Mouse (Mus musculus) adrenal gland, postnatal 10 days (tissue): ENCODE results near the gene Gpr152. TPM values are rescaled to one million over a fixed set of nuclear protein-coding genes. Genes with fewer than 3 reads are reported as not detected.

ENCODE experiments used
- DNase-seq: peaks from one replicate; pipeline ENCODE4 v3.0.0; 2021; ENCODE audit warnings: mixed read lengths
- total RNA-seq, 2 experiments: library from RNA; stranded (reverse); gene quantifications; 2 replicates each; pipeline ENCODE4 v1.2.3; 2021

Gene Gpr152
- total RNA-seq, 2 experiments from 2014 or later = not detected

DNA sequence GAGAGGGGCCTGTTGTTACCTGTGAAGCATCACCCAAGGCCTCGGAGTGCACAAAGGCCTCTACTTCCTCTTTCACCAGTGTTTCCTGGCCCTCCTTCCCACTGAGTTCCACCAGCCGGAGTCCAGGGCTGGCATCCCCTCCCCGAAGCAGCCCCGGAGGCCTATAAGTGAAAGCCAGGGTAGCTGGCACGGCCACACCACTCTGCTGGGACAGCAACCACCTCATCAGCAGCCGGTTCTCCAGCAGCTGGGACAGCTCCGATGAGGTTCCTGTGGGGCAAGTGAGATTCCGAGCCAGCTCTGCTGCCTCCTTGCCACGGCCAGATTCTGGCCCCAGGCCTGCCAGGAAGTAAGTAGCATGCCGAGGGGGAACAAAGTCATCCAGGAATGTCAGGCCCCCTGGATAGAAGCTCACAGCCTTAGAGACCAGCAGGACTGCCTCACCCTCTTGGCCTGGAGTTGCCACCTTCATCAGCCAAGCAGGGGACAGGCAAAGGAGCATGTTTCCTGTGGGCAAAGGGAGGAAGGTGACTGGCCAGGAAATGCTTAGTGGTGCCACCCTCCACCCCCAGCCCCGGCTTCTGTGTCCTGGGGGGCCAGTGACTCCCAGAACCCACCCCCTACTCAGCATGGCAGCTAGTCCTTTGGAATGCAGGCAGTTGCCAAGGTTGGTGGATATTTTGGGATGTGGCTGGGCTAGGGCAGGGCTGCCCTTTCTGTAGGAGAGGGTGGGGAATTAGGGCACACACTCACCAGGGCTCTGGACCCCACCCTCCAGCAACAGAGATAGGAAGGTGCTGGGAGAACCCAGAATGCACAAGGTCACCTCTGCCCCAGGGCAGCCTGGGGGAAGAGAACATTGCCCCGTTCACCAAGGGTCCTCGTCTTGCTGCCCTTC is 32.1 kb downstream of the Gpr152 start:
- DNase-seq = no peak

DNA sequence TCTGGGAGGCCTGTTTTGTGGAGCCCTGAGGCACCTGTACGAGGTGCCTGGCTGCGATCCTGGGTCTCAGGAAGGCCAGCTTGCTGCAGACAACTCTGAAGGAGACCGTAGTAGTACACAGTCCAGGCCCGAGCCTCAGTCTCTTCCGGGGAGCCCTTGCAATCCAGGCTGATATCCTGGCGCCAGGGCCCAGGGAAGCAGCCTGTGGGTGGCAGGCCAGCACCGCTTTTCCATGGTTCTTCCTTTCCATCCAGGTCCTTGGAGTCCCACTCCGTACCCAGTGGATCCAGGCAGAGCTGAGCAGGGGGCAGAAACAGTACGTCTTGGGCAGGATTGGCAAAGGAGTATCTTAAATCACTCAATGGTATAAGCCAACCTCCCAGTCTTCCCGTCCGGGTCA is 33.3 kb downstream of the Gpr152 start:
- DNase-seq = no peak

DNA sequence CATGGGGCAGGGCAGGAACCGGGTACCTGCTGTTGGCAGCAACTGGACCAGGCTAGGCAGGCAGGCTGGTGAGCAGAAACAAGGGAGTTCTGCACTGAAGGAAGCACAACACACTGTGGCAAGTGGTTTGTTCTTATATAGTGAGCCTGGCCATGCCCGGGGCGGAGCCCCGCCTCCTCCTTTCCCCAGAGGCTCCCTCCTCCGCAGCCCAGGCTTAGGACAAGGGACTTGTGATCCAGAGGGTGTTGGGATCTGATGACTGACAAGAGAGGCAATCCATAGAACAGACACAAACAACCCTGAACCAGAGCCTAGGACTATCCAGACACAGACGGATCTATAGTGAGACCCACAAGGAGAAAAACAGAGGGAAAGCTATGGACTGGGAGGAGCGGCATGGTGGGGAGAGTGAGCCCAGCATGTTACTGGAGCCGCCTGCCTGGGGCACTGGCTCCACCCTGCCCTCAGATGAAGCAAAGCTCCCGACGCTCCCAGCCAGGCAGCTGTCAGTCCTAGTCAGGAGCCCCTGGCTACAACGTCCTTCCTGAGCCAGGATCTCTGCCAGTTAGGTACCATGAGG is 35.9 kb downstream of the Gpr152 start, which contains the start of gene Carns1:
TSS of gene Carns1 (minus strand) at position 112 of the 580 bp plus-strand sequence.
- peak; percentile 65 for DNase-seq

DNA sequence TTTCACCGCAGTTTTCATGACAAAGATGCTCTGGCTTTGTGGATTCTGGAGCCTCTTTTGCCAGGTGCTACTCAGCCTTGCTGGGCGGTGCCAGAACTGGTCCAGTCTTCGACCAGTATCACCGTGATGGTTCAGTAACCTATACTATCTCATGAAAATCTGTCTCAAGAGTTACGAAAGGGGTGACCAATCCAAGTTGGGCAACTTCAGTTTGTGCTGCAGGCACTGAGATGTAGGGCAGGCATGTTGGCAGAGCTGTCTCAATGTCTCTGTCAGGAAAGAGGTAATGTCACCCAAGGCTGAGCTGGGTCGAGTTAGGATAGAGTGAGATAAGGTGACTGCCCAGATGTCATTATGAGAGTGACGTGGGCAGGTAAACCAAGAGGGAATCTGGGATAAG is 40.8 kb downstream of the Gpr152 start:
- no peak for DNase-seq

DNA sequence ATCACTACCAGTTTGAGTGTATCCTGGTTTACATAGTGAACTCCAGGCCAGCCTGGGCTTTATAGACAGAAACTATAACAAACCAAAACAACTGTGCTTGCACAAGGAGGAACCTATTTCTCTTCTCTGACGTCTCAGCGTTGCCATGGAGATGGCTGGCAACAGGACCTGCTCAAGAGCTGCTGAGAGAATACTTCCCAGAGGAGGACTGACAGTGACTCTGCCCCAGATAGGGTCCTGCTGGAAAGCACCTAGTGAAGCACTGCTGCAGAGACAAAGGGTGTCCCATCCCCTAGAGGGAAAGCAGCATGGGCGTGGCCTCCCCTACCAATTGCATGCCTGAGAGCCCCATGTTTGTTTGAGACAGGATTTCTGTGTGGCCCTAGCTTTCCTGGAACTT is 42.3 kb downstream of the Gpr152 start:
- peak; percentile 85 for DNase-seq

DNA sequence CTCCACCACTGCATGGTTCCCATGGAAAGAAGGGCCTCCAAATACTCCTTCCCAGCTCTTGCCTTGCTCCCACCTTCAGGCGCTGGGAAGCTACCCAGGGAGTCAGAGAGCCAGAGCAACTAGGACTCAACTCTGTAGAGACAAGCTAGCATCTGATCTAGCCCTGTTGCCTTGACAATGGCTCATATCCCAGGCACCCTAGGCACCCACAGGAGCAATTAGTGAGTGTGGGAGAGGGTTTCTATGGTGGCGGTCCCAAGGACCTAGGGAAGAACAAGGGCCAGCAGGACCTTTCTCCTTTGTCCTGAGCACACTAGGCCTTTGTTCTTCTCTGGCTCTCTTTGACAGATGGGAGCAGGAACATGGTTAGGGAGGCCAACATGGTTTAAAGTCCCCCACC is 44.1 kb downstream of the Gpr152 start:
- no peak for DNase-seq

DNA sequence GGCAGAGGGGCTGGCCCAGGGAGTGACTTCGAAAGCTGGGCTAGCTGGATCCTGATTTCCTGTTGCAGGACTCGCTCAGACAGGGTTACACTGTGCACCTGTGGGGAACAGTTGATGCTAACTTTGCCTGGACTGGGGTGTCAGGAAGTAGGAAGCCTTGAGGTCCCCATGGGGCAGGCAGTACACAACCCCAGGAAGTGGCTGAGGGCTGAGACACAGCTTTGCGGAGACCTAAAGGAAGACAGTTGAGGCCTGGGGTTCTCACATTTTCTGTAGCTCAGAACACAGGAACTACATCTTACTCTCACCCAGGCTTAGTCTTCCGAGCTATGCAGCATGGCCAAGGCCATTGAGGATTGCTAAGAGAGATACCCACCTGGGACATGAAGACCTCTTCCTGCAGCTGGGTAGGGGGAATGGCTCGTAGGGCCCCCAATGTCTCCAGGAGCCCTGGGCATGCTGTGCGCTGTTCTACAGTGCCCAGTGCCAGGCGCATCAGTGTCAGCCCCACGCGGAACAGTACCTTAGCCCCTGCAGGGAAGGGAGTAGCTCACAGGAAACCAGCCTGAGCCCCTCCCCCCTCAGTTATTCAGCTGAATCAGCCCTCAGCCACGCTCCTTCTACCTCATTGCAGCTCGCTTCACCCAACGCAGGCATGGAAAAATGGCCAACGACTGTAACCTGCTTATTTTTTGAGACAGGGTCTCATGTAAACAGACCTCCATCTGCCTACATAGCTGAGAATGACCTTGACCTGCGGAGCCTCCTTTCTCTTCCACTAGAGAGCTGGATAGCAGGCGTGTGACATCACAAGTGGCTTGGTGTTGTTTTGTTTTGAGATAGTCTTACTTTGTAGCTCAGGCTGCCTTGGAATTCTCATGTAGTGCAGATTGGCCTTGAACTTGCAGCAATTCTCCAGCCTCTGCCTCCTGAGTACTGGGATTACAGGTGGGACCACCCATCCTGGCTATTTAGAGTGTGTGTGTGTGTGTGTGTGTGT is 45.7 kb downstream of the Gpr152 start:
- no peak for DNase-seq

DNA sequence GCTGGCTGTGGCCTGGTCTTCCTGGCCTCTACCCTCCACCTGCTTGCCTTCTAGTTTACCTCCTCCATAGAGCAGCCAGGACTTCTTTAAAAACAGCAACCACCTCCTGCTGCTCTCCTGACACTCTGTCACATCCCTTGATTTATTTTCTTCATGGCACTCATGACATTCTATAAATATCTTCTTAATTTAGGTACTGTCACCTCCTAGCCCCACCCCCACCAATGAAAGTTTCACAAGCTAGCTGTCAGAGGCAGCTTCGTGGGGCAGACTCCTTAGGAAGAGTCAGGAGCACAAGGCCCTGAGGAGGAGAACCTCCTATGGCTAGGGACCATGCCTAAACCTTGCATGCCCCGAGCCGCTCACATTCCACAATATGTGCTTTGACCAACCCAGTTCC is 47.7 kb downstream of the Gpr152 start:
- no peak for DNase-seq

DNA sequence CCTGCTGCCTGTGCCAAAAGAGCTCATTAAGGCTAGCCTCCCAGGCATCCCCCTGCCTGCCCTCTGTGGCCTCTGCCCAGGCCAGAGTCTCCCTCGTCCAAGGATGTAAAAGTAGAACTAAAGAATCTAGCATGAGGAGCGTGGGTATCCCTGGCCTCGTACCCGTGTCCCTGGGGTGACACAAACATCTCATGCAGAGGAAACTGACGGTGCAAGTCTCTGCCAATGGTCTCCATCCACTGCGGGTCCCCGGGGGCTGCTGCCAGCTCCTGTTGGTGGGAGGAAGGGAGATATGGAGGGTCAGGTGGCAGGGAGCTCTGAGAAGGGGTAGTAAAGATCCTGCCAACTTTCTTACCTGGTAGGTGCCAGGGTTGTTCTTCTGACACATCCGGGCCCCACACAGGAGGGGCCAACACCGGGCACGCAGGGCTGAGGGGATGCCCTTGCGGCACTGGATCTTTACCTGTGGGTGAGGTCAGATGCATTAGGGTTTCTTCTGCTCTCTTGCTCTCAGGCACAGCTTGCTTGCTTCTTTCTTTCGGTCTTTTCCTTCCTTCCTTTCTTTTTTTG is 49.5 kb downstream of the Gpr152 start:
- DNase-seq = no peak

DNA sequence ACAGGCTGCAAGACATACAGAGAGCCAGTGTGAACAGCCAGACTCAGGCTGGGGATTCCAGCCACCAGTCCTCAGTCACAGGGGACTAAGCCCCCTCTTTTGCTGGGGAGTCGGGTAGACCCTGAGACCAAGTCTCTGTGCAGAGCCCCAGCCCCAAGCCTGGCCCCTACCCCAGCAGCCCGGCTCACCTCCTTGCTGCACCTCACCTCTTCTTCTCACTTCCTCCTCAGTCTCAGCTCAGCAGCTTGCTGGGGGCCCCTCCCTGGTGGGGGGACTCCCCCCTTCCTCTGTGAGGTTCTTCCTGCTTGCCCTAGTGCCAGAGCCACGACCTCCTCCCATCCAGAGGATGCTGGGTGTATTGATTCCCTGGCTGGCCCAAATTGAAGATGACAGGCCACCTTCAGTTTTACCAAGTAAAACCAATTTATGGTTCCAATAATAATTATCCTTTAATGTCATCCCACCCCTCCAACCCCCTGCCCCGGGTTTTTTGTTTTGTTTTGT is 51.3 kb downstream of the Gpr152 start, which contains the start of gene Tbc1d10c:
TSS of gene Tbc1d10c (minus strand) at position 454 of the 504 bp plus-strand sequence.
- DNase-seq = no peak

DNA sequence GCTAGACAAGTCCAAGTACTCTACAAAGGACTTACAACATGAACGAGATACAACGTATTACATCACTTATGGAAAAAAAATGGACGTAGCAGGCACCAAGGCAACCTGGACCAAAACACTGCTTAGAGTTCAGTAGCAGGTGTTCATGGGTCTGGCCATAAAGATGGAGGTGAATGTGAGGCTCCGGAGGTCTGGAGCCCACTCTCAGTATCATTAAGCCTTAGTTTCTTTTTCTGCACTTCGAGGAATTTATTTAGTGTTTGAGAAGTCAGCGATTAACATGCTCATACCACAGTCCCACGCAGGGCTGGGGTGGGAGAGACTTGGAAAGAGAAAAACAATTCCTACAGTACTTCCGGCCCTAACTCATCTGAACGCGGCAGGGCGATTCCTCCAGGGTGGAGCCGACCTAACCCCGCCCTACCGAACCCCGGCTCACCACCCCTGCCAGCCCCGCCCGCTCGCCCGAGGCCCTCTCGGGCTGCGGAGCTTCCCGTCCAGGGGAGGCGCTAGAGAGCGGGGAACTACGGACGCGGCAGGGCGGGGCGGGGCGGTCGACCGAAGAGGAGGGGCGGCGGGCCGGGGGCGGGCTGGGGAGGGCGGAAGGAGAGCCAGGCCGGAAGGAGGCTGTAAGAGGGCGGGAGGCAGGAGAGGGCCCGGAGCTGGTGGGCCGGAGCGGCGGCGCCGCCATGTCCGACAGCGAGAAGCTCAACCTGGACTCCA is 52.1 kb downstream of the Gpr152 start, which contains the start of gene Ppp1ca:
TSS of gene Ppp1ca (plus strand) at position 538 of the 723 bp plus-strand sequence.
- DNase-seq = peak; percentile 99

DNA sequence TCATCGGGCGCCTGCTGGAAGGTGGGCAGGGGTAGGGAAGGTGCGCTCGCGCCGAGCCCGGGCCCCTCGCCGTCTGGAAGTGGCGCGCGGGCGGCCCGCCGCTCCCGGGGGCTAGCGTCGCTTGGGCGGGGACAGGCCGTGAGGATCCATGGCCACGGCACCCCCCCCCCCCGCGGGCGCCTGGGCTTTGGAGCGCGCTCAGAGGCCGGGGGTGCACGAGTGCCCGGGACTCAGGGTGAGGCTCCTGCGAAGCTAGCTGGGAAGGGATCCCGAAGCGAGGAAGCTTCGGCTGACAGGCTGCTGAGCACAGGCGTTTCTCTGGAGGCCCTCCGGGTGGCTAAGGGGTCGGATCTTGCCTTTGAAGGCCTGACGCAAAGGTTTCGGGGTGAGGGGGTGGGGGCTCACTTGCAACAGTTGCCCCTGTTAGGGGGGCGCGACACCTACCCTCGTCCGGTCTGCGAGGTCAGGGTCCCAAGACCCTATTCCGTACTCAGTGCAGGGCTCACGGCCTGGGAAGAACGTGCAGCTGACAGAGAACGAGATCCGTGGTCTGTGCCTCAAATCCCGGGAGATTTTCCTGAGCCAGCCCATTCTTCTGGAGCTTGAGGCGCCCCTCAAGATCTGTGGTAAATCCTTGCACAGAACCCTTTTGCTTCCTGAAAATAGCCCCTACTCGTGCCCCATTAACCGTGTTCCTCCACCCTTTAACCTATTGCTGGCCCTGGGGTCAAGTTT is 52.8 kb downstream of the Gpr152 start:
- DNase-seq = no peak

DNA sequence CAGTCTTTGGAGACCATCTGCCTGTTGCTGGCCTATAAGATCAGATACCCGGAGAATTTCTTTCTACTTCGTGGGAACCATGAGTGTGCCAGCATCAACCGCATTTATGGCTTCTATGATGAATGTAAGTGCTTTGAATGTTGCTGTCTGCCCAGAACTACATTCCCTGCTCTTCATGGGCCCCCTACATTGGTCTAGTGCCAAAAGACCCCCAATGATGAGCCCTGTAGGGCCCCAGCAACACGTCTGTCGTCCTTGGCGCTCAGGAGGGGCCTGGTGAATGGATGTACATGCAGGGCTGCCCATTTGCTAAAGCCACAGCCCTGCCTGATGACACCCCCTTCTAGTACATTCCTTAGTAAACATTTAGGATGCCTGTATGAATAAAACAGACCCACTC is 53.5 kb downstream of the Gpr152 start:
- no peak for DNase-seq

DNA sequence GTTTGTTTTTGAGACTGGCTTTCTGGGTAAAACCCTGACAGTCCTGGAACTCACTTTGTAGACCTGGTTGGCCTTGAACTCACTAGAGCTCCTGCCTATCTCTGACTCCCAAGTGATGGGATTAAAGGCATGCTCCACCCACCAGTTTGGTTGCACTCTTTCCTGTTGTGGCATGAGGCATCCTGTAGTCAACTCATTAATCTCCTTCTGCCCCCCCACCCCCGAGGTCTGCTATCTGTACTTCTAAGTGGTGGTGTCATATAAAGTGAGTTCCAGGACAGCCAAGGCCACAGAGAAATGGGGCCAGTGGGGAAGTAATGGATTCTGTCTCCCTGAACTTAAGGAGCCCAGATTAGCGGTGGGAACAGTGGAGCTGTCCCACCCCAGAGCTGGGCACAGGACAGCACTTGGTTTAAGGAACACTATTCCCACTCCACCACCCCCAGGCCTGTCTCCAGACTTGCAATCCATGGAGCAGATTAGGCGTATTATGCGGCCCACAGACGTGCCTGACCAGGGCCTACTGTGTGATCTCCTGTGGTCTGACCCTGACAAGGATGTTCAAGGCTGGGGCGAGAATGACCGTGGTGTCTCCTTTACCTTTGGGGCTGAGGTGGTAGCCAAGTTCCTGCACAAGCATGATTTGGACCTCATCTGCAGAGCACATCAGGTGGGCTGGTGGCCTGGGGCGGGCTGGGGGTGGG is 54.6 kb downstream of the Gpr152 start:
- peak; percentile 48 for DNase-seq

DNA sequence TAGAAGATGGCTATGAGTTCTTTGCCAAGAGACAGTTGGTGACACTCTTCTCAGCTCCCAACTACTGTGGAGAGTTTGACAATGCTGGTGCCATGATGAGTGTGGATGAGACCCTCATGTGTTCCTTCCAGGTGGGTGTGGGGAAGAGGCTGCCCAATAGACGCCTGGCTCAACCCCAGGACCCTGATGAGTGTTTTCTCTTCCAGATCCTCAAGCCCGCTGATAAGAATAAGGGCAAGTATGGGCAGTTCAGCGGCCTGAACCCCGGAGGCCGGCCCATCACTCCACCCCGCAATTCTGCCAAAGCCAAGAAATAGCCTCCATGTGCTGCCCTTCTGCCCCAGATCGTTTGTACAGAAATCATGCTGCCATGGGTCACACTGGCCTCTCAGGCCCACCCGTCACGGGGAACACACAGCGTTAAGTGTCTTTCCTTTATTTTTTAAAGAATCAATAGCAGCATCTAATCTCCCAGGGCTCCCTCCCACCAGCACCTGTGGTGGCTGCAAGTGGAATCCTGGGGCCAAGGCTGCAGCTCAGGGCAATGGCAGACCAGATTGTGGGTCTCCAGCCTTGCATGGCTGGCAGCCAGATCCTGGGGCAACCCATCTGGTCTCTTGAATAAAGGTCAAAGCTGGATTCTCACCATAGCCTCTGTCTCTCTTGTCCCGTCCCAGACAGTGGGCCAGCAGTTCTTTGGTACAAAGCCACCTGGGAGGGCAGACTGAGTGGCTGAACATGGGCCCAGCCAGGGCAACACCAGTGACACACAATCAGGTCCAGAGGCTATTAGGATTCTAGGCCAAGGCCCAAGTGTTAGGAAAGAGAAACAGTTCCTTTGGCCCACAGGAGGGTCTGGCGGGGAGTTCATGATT is 55.4 kb downstream of the Gpr152 start:
- peak; percentile 61 for DNase-seq
